Mouse (Mus musculus): ENCODE measurements around the gene Gapvd1. TPM values are rescaled to one million over a fixed set of nuclear protein-coding genes. Genes with fewer than 3 reads are reported as not detected.
"Not testable (repeated sequence)": the region's sequence is repeated elsewhere in the genome, so short reads cannot be mapped to it uniquely, and the experiment has no call there.

Gapvd1 gene
- 26.6 and 32.5 TPM in 2 replicates for polyA plus RNA-seq (2012; rRNA removed)

DNA sequence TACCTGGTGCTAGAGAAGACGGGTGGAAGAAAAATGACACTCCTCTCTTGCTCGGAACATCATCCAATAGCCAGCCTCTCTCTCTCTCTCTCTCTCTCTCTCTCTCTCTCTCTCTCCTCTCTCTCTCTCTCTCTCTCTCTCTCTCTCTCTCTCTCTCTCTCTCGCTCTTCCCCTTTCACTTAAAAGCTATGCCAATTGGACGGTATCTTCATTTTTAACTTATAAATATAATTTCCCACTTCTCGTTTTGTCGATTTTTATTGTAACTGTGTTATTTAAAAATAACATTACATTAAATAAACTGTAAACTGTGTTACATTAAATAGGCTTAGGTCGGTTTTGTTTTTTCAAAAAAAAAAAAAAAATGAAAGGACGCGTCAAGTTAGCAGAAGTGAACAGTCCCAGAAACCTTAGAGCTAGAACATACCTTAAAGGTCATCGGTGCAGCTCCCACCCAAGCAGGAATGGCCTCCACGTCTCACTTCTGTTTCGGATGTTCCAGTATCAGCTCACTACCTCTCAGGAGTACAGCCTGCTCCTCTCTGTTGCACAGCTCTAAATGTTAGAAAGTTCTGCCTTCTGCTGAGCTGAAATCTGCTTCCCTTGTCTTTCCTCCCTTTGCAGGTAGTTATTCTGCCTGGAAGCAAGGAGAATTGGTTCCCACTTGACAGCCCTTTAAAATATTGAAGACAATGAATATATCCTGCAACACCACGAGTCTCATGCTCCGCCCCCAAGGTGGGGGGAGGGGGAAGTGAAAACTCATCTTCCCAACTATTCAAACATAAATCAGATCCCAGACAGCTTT, at the start of gene Gapvd1:
TSS of gene Gapvd1 (minus strand) at position 682 of the 808 bp plus-strand sequence.
- DNase-seq (ENCODE audit: low spot score): no peak

DNA sequence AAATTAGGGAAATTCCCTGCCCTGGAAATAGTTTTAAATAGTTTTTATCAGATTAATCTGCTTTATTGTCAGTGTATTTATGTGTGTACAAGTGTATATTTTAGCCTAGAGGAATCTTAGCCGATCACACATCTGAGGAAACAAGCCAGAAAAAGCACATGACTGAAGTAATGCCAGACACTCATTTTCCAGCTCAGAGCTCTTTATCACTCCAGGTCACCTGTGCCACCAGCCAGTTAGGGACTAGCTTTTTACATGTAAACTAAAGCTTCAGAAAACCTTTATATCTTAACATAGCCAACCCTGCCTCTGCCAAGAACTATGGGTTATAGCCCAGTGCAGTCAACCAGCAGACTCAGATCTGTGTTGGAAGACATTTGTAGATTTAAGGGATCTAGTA, 49.8 kb upstream of the Gapvd1 start:
- no peak for DNase-seq (ENCODE audit: low spot score)

DNA sequence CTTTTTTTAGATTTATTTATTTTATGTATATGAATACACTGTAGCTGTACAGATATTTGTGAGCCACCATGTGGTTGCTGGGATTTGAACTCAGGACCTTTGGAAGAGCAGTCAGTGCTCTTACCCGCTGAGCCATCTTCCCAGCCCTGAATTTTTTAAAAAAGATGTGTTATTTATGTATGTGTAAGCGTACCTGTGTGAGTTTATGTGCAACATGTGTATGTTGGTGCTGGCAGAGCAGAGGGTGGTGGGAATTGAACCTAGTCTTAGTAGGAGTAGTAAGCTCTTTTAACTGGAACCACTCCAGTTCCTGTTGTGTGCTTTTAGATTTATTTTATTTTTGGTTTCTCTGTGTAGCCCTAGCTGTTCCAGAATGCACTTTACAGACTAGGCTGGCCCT, 49.1 kb upstream of the Gapvd1 start:
- DNase-seq (ENCODE audit: low spot score): no peak

DNA sequence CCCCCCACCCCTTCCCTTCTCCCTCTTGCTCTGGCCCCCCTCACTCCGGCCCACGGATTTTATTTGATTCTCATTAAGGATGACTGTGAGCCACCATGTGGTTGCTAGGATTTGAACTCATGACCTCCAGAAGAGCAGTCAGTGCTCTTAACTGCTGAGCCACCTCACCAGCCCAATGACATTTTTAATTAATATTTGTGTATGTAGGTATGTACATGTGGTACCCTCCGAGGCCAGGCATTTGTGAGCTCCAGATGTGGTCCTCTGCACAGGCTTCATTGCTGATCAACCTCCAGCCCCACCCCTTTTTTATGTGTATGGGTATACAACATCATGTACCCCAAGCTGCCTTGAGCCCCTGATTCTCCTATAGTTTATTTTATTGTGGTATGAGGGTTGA, 48.7 kb upstream of the Gapvd1 start:
- no peak for DNase-seq (ENCODE audit: low spot score)

DNA sequence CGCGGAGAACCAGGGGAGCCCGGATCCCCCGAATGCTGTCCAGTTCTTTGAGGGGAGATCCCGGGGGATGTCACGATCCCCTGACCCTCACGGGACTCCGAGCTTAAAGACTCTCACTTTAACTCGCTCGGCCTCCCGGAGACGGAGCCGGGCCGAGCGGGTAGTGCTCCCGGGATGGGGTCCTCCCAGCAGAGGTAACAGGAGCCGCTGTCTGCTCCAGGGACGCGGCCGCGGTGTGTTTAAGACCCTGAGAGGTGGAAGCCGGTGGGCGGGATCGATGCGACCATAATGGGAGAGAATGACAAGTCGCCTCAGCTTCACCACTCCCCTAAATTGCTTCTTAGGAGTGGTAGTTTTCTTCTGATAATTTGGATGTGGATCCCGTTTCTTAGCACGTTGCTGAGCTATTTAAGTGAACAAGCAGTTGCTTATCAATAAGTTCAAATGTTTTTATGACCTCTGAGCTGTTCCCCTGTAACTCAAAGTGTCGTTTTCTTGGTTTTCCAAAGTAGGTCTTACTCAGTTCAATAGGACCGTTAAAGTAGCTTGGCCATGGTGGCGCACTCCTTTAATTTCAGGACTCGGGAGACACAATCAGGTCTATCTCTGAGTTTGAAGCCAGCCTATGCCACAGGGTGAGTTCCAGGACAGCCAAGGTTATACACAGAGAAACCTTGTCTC, 47.7 kb upstream of the Gapvd1 start:
- not testable (repeated sequence) for DNase-seq (ENCODE audit: low spot score)

DNA sequence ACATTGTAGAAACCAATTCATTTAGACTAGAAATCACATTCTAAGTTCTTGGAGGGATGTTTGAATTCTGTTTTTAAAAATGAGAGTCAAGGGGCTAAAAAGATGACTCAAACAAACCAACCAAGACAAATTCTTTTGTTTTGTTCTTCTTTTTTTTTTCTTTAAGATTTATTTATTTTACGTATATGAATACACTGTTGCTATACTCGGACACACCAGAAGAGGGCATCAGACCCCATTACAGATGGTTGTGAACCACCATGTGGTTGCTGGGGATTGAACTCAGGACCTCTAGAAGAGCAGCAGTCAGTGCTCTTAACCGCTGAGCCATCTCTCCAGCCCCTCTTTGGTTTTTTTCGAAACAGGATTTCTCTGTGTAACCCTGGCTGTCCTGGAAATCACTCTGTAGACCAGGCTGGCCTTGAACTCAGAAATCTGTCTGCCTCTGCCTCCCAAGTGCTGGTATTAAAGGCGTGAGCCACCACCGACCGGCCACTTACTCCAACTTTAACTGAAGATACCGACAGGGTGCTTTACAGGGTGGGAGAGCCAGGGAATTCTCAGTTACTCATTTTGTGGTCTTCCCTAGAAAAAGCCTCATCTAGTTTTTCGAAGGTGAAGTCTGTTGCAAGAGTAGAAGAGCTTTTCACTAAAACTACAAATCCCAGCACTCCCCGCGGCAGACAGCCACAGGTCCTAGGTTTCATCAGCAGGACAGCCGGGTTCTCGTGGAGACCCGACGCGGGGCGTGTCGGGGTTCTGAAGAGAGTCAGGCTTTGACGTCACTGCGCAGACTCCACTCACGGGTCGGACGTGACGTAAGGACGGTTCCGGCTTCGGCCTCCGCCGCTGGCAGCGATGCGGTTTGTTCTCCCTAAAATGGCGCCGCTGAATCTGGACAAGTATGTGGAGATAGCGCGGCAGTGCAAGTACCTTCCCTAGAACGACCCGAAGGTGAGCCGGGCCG, 46.8 kb upstream of the Gapvd1 start:
- DNase-seq (ENCODE audit: low spot score): peak; percentile 87

DNA sequence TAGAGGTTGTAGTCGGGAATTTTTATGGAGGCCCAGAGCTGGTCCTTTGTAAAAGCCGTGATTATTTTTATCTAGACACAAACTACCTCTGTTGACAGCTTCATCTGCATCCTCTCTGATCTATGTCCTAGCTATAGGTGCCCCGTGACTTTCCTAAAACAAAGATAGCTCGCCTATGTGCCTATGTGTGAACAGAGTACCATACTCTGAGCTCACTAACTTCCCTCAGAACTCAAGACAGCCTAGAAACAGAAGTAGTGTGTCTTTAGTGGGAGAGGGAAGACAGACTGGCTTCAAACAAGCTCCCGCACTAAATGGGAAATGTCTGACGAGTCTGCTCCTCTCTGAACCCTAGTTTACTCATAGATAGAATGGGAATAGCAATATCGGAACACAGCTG, 45.3 kb upstream of the Gapvd1 start:
- DNase-seq (ENCODE audit: low spot score): no peak

DNA sequence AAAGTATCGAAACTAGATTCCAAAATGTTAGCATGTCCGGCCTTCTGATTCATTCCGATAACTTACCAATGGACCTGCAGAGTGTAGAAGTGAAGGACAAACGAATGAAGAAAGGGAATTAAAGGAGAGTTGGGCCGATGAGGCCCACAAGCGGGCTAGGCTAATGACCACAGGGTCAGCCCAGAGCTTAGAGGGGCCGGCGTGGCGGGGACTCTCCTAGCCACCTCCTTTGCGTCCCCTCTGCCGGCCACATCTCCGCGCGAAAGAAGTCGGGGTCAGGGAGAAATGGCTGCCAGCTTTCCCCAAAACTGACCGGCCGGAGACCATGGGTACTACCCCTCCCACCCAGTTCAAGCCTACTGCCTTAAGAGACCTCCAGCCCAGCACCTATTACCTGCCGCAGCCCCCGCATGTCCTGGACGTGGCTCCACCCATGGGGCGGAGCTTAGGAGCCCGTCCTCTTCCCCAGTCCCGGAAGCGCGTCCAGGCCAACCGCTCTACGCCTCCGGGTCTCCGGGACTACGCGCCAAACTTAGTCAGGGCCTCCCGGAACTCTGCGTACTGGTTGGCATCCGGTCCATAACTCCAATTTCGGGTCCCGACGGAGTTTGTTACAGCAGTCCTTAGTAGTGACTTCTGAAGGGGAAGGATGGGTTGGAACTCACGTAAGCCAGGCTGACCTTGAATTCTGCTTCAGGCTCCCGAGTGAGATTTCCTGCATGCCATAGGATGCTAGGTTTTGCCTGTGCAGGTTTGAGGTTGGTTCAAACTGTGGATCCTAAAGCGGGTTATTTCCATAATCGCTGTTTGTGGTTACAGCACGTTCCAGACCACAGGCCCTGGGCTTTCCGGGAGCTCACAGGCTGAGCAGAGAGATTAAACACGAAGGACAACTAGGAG, 44.6 kb upstream of the Gapvd1 start, which contains the start of gene Rabepk:
TSS of gene Rabepk (minus strand) at position 556 of the 900 bp plus-strand sequence.
- DNase-seq (ENCODE audit: low spot score): peak; percentile 56

DNA sequence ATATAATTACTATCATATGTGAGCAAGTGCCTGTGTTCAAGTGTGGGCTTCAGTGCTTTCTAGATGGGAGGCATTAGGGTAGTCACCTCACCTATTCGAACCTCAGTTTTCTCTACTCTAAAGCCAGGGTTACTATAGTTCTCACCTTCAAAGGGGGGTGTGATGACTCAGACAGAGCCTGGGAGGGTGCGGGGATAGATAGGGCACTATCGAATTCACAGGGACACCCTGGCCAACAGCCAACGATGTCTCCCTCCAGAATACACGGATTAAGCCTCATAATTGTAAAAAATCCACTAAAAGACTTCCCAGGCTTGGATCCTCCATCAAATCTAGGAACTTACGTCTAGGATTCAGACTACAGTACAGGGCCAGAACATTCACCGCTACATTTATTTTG, 40.4 kb upstream of the Gapvd1 start:
- no peak for DNase-seq (ENCODE audit: low spot score)

DNA sequence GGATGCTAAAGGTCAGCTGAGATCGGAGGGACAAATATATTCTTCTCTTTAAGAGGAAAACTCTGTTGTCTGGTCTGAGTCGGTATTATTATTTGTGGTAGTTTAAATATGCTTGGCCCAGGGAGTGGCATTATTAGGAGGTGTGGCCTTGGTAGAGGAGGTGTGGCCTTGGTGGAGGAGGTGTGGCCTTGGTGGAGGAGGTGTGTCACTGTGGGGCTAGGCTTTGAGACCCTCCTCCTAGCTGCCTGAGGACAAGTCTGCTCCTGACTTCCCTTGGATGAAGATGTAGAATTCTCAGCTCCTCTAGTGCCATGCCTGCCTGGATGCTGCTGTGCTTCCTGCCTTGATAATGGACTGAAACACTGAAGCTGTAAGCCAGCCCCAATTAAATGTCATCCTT, 39.5 kb upstream of the Gapvd1 start:
- DNase-seq (ENCODE audit: low spot score): no peak

DNA sequence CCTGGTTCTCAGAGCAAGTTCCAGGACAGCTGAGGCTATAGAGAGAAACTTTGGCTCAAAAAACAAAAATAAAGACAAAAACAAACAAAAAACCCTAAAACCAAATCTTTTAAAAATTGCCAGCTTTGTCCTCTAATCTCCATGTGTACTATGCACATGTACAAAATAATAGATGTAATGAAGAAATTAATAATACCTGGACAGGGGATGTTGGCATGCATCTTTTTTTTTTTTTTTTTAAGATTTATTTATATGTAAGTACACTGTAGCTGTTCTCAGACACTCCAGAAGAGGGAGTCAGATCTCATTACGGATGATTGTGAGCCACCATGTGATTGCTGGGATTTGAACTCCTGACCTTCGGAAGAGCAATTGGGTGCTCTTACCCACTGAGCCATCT, 37.5 kb upstream of the Gapvd1 start:
- not testable (repeated sequence) for DNase-seq (ENCODE audit: low spot score)

DNA sequence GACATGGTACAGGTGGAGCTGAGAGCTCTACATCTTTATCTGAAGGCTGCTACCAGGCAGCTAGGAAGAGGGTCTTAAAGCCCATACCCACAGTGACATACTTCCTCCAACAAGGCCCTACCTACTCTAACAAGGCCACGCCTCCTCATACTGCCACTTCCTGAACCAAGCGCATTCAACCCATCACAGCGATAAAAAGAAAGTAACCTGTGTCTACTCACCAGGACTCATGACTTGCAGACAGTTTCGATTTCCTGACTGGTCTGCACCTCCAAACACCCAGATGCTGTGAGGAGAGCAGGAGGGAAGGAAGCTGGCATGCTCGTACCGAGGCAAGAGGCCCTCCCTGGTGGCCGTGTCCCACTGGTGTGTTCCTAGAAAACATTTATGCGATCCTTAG, 35.2 kb upstream of the Gapvd1 start:
- no peak for DNase-seq (ENCODE audit: low spot score)

DNA sequence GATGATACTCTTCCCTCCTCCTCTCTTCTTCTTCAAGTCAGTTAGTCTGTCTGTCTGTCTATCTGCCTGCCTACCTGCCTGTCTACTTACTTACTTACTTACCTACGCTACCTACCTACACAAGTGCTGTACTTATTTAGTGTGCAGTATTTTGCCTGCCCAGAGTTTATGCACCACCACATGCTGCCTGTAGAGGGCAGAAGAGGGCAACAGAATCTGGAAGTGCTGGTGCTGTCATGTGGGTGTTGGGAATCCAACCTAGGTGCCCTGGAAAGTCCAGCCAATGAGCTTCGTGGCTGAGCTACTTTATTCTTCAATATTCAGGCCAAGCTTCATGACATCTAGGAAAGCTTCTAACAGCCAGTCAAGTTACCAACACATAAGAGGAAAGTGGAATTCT, 29.1 kb upstream of the Gapvd1 start:
- no peak for DNase-seq (ENCODE audit: low spot score)

DNA sequence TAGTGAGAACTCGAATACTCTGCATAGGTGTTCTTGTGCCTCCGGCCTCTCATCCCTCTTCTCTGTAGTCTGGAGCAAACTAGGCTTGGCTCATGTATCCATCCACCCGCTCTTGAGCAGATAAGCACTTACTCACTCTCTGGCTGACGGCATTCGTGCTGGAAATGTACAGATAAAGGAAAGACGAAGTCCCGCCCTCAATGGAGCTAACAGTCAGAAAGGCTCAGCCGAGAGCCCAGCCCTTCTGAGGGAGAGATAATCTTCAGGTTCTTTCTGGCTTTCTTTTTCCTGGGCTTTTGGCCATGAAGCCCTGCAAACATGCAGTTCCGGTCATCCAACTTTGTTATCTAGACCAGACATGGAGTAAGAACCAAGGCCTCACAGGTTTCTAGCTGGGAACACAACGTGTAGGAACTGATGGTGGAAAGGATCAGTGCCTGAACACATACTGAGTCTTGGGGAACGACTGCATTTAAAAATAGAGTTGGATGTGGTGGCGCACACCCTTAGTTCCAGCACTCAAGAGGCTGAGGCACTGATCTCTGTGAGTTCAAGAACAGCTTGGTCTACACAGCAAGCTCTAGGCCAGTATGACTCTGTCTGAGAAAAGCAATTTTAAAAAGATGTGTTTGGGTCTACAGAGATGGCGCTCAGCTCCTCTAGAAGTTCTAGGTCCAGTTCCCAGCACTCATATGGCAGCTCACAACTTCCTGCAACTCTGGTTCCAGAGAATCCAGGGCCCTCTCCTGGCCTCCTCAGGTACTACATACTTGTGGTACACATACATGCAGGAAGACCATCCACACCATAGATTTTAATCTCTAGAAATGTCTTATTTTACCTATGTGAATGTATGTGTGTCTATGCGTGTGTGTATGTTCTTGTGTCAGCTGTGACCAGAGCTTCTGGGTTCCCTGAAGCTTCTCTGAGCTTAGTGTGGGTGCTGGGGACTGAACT, 28.3 kb upstream of the Gapvd1 start:
- no peak for DNase-seq (ENCODE audit: low spot score)

DNA sequence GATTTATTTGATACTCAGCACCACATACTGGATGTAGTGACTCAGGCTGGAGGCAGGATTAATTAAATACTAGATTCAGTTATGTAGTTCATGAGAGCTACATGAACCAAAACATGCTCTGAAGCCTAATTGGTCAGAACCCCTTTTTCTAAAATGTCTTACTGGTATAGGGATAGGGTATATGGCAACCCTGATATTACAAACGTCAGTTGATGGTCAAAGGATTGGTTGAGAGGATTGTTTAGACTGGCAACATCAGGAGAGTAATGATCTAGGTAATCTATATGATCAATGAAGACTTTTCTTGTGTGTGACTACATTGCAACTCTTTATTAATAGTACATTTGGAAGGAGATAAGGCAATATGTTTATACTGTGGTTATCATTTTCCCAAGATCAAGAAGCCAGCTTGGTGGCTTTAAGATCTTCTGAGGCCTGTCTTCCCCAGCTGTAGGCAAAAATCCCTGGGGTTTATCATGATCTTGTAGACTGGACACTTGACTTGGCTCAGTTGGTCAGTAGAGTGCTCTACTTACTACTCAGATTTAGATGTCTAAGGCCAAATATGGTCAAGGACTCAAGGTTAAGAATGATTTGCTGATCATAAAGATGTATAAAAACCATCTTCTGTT, 22.3 kb upstream of the Gapvd1 start:
- DNase-seq (ENCODE audit: low spot score): no peak

DNA sequence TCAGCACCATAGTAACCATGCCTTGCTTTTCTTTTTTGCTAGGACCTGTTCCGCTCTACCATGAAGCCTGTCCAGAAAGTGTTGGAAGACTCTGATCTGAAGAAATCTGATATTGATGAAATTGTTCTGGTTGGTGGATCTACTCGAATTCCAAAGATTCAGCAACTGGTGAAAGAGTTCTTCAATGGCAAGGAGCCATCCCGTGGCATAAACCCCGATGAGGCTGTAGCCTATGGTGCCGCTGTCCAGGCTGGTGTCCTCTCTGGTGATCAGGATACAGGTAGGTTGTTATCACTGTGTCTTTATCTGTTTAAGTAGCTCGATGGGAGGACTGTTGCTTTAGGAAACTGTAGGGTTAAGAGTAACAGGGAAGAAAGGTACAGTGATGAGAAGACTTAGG, 19.5 kb upstream of the Gapvd1 start:
- DNase-seq (ENCODE audit: low spot score): no peak

DNA sequence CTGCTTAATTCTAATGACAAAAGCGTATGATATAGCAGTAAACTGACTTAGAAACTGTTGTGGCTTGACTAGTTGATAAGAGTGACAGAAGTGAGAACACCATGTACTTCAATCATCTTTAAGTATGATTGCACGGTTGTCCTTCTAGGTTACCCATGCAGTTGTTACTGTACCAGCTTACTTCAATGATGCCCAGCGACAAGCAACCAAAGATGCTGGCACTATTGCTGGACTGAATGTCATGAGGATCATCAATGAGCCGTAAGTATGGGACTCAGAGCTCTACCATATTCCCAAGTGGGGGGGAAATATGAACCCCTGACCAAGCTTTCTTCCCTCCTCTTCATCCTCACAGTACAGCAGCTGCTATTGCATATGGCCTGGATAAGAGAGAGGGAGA, 18.6 kb upstream of the Gapvd1 start:
- DNase-seq (ENCODE audit: low spot score): no peak

DNA sequence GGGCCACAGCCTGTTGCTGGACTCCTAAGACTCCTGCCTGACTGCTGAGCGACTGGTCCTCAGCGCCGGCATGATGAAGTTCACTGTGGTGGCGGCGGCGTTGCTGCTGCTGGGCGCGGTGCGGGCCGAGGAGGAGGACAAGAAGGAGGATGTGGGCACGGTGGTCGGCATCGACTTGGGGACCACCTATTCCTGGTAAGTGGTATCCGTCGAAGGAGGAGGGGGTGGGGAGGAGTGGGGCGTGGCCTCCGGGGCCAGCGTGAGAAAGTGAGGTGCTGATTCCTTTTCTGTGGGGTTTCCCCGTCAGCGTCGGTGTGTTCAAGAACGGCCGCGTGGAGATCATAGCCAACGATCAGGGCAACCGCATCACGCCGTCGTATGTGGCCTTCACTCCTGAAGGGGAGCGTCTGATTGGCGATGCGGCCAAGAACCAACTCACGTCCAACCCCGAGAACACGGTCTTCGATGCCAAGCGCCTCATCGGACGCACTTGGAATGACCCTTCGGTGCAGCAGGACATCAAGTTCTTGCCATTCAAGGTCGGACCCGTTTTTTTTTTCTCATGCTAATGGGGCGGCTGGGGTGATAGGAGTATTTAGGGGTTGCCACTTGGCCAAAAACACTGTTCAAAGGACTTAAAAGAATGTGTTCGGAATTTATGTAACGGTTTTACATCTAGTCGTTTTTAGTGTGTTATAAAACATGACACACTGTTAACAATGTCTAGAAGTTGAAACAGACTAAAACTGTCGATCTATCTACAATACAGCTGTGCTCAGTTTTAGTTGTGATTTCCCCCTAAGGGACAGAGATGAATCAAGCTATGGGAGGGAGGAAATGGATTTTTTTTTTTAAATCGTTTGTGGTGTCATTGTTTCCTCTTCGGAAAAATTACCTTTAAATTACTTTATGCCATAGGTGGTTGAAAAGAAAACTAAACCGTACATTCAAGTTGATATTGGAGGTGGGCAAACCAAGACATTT, 17.5 kb upstream of the Gapvd1 start:
- no peak for DNase-seq (ENCODE audit: low spot score)

Data from urinary bladder, adult 2 months (tissue).